Comparison of ENCODE assay signal across 8 mouse cellular contexts in genomic region chr7:19361720-19362119, GRCm38 (mm10). TPM values are rescaled to one million over a fixed set of nuclear protein-coding genes. Genes with fewer than 3 reads are reported as not detected.
DNase-seq lines count a peak whose midpoint lies in the region; ATAC-seq and TF ChIP-seq lines count a peak whose summit lies in the region.

No protein-coding gene starts in this region.

- peaks cover 11 to 32% of the 10 kb centered on the region in 2 experiments; a peak in 3 of 4 replicates for H3K4me1 ChIP-seq in CH12.LX (ENCODE audit: control insufficient read depth in 1 of 2, insufficient read depth in 2 of 2)
- peaks cover 2% of the 10 kb centered on the region; the same call in 1 of the 2 replicates for H3K4me1 ChIP-seq in bone marrow, adult 2 months (ENCODE audit: control insufficient read depth, insufficient read depth, low read length)
- H3K4me1 ChIP-seq in heart, embryonic 16.5 days (ENCODE audit: control insufficient read depth, insufficient read depth, low read length) = peaks cover 32% of the 10 kb centered on the region
- H3K4me1 ChIP-seq in neural tube, embryonic 13.5 days (replicated peaks) = peaks cover 41% of the 10 kb centered on the region

- H3K27ac ChIP-seq in CH12.LX (ENCODE audit: insufficient read depth, low read depth) = no peak overlapping the region
- H3K27ac ChIP-seq in bone marrow, adult 2 months (ENCODE audit: control insufficient read depth, insufficient read depth, low read depth, low read length, poor library complexity) = no peak overlapping the region
- H3K27ac ChIP-seq in heart, embryonic 16.5 days (ENCODE audit: low read length) = peak overlapping the region; percentile 93
- H3K27ac ChIP-seq in neural tube, embryonic 13.5 days (replicated peaks) = no peak overlapping the region

- H3K4me2 ChIP-seq in CH12.LX (ENCODE audit: insufficient read depth, low read depth, poor library complexity, severe bottlenecking) = no peak overlapping the region
- H3K4me2 ChIP-seq in heart, embryonic 16.5 days (ENCODE audit: low read depth, low read length) = peak overlapping the region; percentile 94
- H3K4me2 ChIP-seq in neural tube, embryonic 13.5 days = peak overlapping the region; percentile 95

- TF ChIP-seq RAD21 in CH12.LX (IDR thresholded peaks at IDR 0.05; ENCODE audit: low read depth, low read length) = no peak

- H3K4me3 ChIP-seq in CH12.LX (replicated peaks in 1 of 3; ENCODE audit: low read depth in 2 of 3, low read length in 2 of 3, poor library complexity in 1 of 3) = no peak overlapping the region
- no peak overlapping the region for H3K4me3 ChIP-seq in bone marrow, adult 2 months (replicated peaks; ENCODE audit: control insufficient read depth, low read depth, low read length)
- H3K4me3 ChIP-seq in heart, embryonic 16.5 days (ENCODE audit: low read length) = peak overlapping the region; percentile 60
- H3K4me3 ChIP-seq in neural tube, embryonic 13.5 days = peak overlapping the region; percentile 72

- H3K9me3 ChIP-seq in CH12.LX (replicated peaks; ENCODE audit: low read length) = peaks cover 4% of the 10 kb centered on the region
- H3K9me3 ChIP-seq in heart, embryonic 16.5 days (replicated peaks; ENCODE audit: control insufficient read depth, low read length) = no peaks in the 10 kb centered on the region
- no peaks in the 10 kb centered on the region for H3K9me3 ChIP-seq in neural tube, embryonic 13.5 days

- no peak for TF ChIP-seq EP300 in CH12.LX (IDR thresholded peaks at IDR 0.05; ENCODE audit: low read length)

- H3K27me3 ChIP-seq in CH12.LX (replicated peaks) = peaks cover 41% of the 10 kb centered on the region
- H3K27me3 ChIP-seq in heart, embryonic 16.5 days (ENCODE audit: control insufficient read depth, insufficient read depth, low read length) = no peaks in the 10 kb centered on the region
- H3K27me3 ChIP-seq in neural tube, embryonic 13.5 days = peaks cover 11% of the 10 kb centered on the region; the same call in 1 of the 2 replicates

- no peak overlapping the region for H3K9ac ChIP-seq in CH12.LX (ENCODE audit: insufficient read depth, low read depth)
- H3K9ac ChIP-seq in heart, embryonic 16.5 days (ENCODE audit: low read length) = peak overlapping the region; percentile 72
- H3K9ac ChIP-seq in neural tube, embryonic 13.5 days = peak overlapping the region; percentile 70

- peak; percentile 57 for DNase-seq in CH12.LX (ENCODE audit: extremely low read depth)
- DNase-seq in kidney, postnatal 14 days = peak; percentile 74
- peak; percentile 81 to 89 for DNase-seq in lung, adult 18-20 months
- DNase-seq in thymus, postnatal 14 days = peak; percentile 85

- 9% methylated on average over 16 of the region's 16 CpGs for whole genome bisulfite sequencing in bone marrow, adult 2 months
- WGBS in heart, embryonic 16.5 days = 7% methylated on average over 16 of the region's 16 CpGs
- WGBS in neural tube, embryonic 13.5 days = 12% methylated on average over 16 of the region's 16 CpGs

- peak; percentile 72 for TF ChIP-seq CTCF in CH12.LX (conservative IDR thresholded peaks at IDR 0.05 in 1 of 2, IDR thresholded peaks at IDR 0.05 in 1 of 2; ENCODE audit: low read depth in 2 of 2, low read length in 2 of 2)
- TF ChIP-seq CTCF in bone marrow, adult 2 months (IDR thresholded peaks at IDR 0.05; ENCODE audit: control insufficient read depth, insufficient read depth, low read length) = peak; percentile 86

- ATAC-seq in erythroblast, adult 5-6 weeks (replicated peaks; ENCODE audit: low FRiP score, poor library complexity, severe bottlenecking) = peak; percentile 47
- ATAC-seq in heart, embryonic 16.5 days (replicated peaks; ENCODE audit: extremely low read depth, insufficient read depth, low FRiP score) = peak; percentile 5; the same call in 1 of the 2 replicates
- no peak for ATAC-seq in neural tube, embryonic 13.5 days (ENCODE audit: low read depth)

- in situ Hi-C loops in CH12.LX (cut with MboI; ENCODE audit: low pct_ligation_motif_present, low pct_unique_long_range_greater_than_20kb, low sequenced_read_pairs) = no loop called here

- H3K79me2 ChIP-seq in CH12.LX (replicated peaks; ENCODE audit: control insufficient read depth, extremely low read depth, insufficient read depth, poor library complexity, severe bottlenecking) = peaks cover 8% of the 10 kb centered on the region

- peaks cover 7 to 15% of the 10 kb centered on the region in 2 experiments for H3K36me3 ChIP-seq in CH12.LX (replicated peaks in 1 of 2; ENCODE audit: control insufficient read depth in 1 of 2, insufficient read depth in 1 of 2, low read length in 1 of 2)
- H3K36me3 ChIP-seq in heart, embryonic 16.5 days (ENCODE audit: control insufficient read depth, insufficient read depth) = peaks cover 7% of the 10 kb centered on the region; the same call in 1 of the 2 replicates
- H3K36me3 ChIP-seq in neural tube, embryonic 13.5 days = peaks cover 13% of the 10 kb centered on the region

- no peak for TF ChIP-seq POLR2A in CH12.LX (IDR thresholded peaks at IDR 0.05; ENCODE audit: low read depth, low read length)
- TF ChIP-seq POLR2A in bone marrow, adult 2 months (IDR thresholded peaks at IDR 0.05; ENCODE audit: borderline replicate concordance, control insufficient read depth, low read depth, low read length) = no peak

- dilution Hi-C loops in CH12.LX (cut with MboI; ENCODE audit: extremely low pct_ligation_motif_present, extremely low pct_unique_long_range_greater_than_20kb, low sequenced_read_pairs) = no loop called here

TF ChIP-seq in CH12.LX, 34 proteins besides CTCF, POLR2A, EP300 and RAD21:
- TF ChIP-seq MAZ (IDR thresholded peaks at IDR 0.05; ENCODE audit: low read depth, low read length) = 0 out of 2 replicates have a peak, but pooled peaks have one; percentile 19
- no peak for TF ChIP-seq PAX5 (IDR thresholded peaks at IDR 0.05; ENCODE audit: low read length)

RNA-seq across cellular contexts. Expression of gene Ppp1r13l, which starts 2.2 kb away (rescaled TPM):
- total RNA-seq in CH12.LX (2012; rRNA removed) = 0.42 and 0.68 TPM in 2 replicates
- total RNA-seq in CH12.LX (2014; rRNA removed) = 0.11 TPM in 1 of 2 replicates, not detected in the other
- polyA plus RNA-seq in CH12.LX (2012; ENCODE audit: insufficient read length, low read depth) = 1.3 and 1.4 TPM in 2 replicates
- polyA plus RNA-seq in bone marrow, adult 2 months (2011; ENCODE audit: insufficient read depth, insufficient read length, low replicate concordance, missing spikeins) = 1.7 and 4.0 TPM in 2 replicates
- total RNA-seq in erythroblast, adult 5-6 weeks (2015; ENCODE audit: low replicate concordance) = 0.19 and 3.3 TPM in 2 replicates
- total RNA-seq in erythroblast, adult 5-6 weeks (2017; ENCODE audit: low replicate concordance) = not detected in 2 replicates
- 13.6 and 14.2 TPM in 2 replicates for polyA plus RNA-seq in heart, embryonic 16.5 days (2015; fragmentation: Nextera tagmentation; extraction: Ambion mirVana)
- 1.2 and 3.4 TPM in 2 replicates for polyA plus RNA-seq in neural tube, embryonic 13.5 days (2015; fragmentation: Nextera tagmentation; extraction: Ambion mirVana)

RNA-seq across cellular contexts. Expression of gene Cd3eap, which starts 2.4 kb away (rescaled TPM):
- total RNA-seq in CH12.LX (2012; rRNA removed) (22.6 and 33.2 TPM in 2 replicates), CH12.LX (2014; rRNA removed) (14.4 and 15.9 TPM in 2 replicates)
- 36.8 and 36.9 TPM in 2 replicates for polyA plus RNA-seq in CH12.LX (2012; ENCODE audit: insufficient read length, low read depth)
- 11.7 and 13.7 TPM in 2 replicates for polyA plus RNA-seq in bone marrow, adult 2 months (2011; ENCODE audit: insufficient read depth, insufficient read length, low replicate concordance, missing spikeins)
- 1.2 and 1.9 TPM in 2 replicates for total RNA-seq in erythroblast, adult 5-6 weeks (2015; ENCODE audit: low replicate concordance)
- 2.6 and 5.7 TPM in 2 replicates for total RNA-seq in erythroblast, adult 5-6 weeks (2017; ENCODE audit: low replicate concordance)
- 16.2 and 16.7 TPM in 2 replicates for polyA plus RNA-seq in heart, embryonic 16.5 days (2015; fragmentation: Nextera tagmentation; extraction: Ambion mirVana)
- polyA plus RNA-seq in neural tube, embryonic 13.5 days (2015; fragmentation: Nextera tagmentation; extraction: Ambion mirVana) = 19.8 and 21.1 TPM in 2 replicates

RNA-seq across cellular contexts. Expression of gene Ercc1, which starts 17.1 kb away (rescaled TPM):
- 27.7 and 31.1 TPM in 2 replicates for total RNA-seq in CH12.LX (2012; rRNA removed)
- total RNA-seq in CH12.LX (2014; rRNA removed) = 25.3 and 26.9 TPM in 2 replicates
- 28.2 and 29.8 TPM in 2 replicates for polyA plus RNA-seq in CH12.LX (2012; ENCODE audit: insufficient read length, low read depth)
- polyA plus RNA-seq in bone marrow, adult 2 months (2011; ENCODE audit: insufficient read depth, insufficient read length, low replicate concordance, missing spikeins) = 19.2 and 31.3 TPM in 2 replicates
- 8.6 and 8.8 TPM in 2 replicates for total RNA-seq in erythroblast, adult 5-6 weeks (2015; ENCODE audit: low replicate concordance)
- total RNA-seq in erythroblast, adult 5-6 weeks (2017; ENCODE audit: low replicate concordance) = 4.6 and 5.2 TPM in 2 replicates
- 61.0 and 62.4 TPM in 2 replicates for polyA plus RNA-seq in heart, embryonic 16.5 days (2015; fragmentation: Nextera tagmentation; extraction: Ambion mirVana)
- polyA plus RNA-seq in neural tube, embryonic 13.5 days (2015; fragmentation: Nextera tagmentation; extraction: Ambion mirVana) = 90.7 and 96.1 TPM in 2 replicates

RNA-seq across cellular contexts. Expression of gene Ercc2, which starts 20.1 kb away (rescaled TPM):
- 40.6 and 43.8 TPM in 2 replicates for total RNA-seq in CH12.LX (2012; rRNA removed)
- 29.0 and 30.0 TPM in 2 replicates for total RNA-seq in CH12.LX (2014; rRNA removed)
- polyA plus RNA-seq in CH12.LX (2012; ENCODE audit: insufficient read length, low read depth) = 31.7 and 33.5 TPM in 2 replicates
- polyA plus RNA-seq in bone marrow, adult 2 months (2011; ENCODE audit: insufficient read depth, insufficient read length, low replicate concordance, missing spikeins) = 17.9 and 31.9 TPM in 2 replicates
- 1.3 and 2.7 TPM in 2 replicates for total RNA-seq in erythroblast, adult 5-6 weeks (2015; ENCODE audit: low replicate concordance)
- 11.4 and 18.0 TPM in 2 replicates for total RNA-seq in erythroblast, adult 5-6 weeks (2017; ENCODE audit: low replicate concordance)
- polyA plus RNA-seq in heart, embryonic 16.5 days (2015; fragmentation: Nextera tagmentation; extraction: Ambion mirVana) = 11.1 and 12.8 TPM in 2 replicates
- polyA plus RNA-seq in neural tube, embryonic 13.5 days (2015; fragmentation: Nextera tagmentation; extraction: Ambion mirVana) = 18.6 and 20.5 TPM in 2 replicates

RNA-seq across cellular contexts. Expression of gene Klc3, which starts 42.2 kb away (rescaled TPM):
- total RNA-seq in CH12.LX (2012; rRNA removed) (3.9 and 4.4 TPM in 2 replicates), CH12.LX (2014; rRNA removed) (0.17 TPM in 1 of 2 replicates, not detected in the other)
- polyA plus RNA-seq in CH12.LX (2012; ENCODE audit: insufficient read length, low read depth) = not detected in 2 replicates
- 1.6 and 1.9 TPM in 2 replicates for polyA plus RNA-seq in bone marrow, adult 2 months (2011; ENCODE audit: insufficient read depth, insufficient read length, low replicate concordance, missing spikeins)
- total RNA-seq in erythroblast, adult 5-6 weeks (2015; ENCODE audit: low replicate concordance) = not detected in 2 replicates
- not detected in 2 replicates for total RNA-seq in erythroblast, adult 5-6 weeks (2017; ENCODE audit: low replicate concordance)
- 4.1 and 5.0 TPM in 2 replicates for polyA plus RNA-seq in heart, embryonic 16.5 days (2015; fragmentation: Nextera tagmentation; extraction: Ambion mirVana)
- polyA plus RNA-seq in neural tube, embryonic 13.5 days (2015; fragmentation: Nextera tagmentation; extraction: Ambion mirVana) = 4.0 and 5.3 TPM in 2 replicates

Comparison
In these comparisons a context has a peak if more than half of its experiments do, and no peak if none do; other contexts are left out.
1. H3K4me3 ChIP-seq: peak in heart, embryonic 16.5 days (single experiment) and neural tube, embryonic 13.5 days (single experiment); none in CH12.LX (0 of 3) and bone marrow, adult 2 months (single experiment).
2. Peak in every context shown above with its lines, with median percentiles within 50 percentile points of each other: DNase-seq.